Mouse (Mus musculus) cerebellum, postnatal 10 days (tissue): ENCODE data around the gene Rfxank.

Source experiments
- DNase-seq, 2 experiments: peaks; one replicate each; pipeline ENCODE4 v3.0.0; 2021; ENCODE audit warnings: mixed read lengths in 2 of 2

Gene Rfxank

GRCm38 (mm10) chr8:70147678-70148607 lies 9.0 kb upstream of the Rfxank start:
- DNase-seq: no peak

DNA sequence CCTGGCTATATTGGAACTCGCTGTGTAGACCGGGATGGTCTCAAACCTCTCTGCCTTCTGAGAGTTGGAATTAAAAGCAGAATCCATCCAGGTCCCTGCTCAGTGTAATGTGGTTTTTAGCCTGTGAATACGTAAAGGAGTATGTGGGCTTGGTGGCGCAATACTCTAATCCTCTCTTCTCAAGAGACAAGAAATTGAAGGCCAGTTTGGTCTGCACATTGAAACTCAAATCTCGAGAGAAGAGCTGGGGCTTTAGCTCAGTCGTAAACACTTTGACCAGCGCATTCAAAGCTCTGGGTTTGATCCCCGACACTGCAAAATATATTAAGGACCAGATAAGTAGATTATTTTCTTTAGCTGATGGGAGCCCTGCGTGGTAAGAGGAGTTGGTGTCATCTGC lies 1.0 kb upstream of the Rfxank start:
- DNase-seq: no peak

GRCm38 (mm10) chr8:70137890-70138289 lies 1.1 kb downstream of the Rfxank start:
- DNase-seq: no peak

GRCm38 (mm10) chr8:70136591-70136990 lies 2.4 kb downstream of the Rfxank start:
- no peak for DNase-seq

DNA sequence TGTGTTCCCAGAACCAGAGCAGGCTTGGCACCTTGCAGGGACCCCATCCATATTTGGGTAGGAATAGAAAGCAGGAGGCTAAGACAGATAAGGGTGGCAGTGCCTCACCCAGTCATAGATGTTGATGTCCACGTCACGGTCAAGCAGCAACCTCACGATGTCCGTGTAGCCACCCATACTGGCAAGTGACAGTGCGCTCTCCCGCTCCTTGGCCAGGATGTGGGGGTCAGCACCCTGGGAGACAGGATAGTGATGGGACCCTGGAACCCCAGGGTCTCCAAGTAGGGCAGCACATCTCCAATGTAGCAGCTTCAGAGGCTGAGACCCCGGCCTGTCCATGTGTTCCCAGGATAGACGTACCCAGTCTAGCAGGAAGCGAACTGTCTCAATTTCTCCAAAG lies 4.0 kb downstream of the Rfxank start:
- DNase-seq: no peak

DNA sequence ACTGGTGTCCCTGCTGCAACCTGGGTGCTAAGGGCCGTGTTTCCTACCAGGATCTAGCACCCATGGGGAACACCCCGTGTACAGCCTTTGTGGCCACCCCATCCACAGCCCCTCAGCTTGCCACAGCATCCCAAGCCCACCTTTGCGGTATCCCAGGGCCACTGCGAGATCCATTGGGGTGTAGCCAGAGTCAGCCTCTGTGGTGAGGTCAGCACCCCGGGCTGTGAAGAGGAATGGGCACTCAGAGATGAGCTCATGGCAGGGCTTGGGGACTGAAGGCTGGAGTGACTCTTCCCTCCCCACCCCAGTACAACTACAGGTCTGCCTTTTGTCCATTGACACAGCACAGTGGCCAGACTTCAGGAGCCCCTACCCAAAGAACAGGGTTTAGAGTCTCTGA lies 4.9 kb downstream of the Rfxank start:
- no peak for DNase-seq

DNA sequence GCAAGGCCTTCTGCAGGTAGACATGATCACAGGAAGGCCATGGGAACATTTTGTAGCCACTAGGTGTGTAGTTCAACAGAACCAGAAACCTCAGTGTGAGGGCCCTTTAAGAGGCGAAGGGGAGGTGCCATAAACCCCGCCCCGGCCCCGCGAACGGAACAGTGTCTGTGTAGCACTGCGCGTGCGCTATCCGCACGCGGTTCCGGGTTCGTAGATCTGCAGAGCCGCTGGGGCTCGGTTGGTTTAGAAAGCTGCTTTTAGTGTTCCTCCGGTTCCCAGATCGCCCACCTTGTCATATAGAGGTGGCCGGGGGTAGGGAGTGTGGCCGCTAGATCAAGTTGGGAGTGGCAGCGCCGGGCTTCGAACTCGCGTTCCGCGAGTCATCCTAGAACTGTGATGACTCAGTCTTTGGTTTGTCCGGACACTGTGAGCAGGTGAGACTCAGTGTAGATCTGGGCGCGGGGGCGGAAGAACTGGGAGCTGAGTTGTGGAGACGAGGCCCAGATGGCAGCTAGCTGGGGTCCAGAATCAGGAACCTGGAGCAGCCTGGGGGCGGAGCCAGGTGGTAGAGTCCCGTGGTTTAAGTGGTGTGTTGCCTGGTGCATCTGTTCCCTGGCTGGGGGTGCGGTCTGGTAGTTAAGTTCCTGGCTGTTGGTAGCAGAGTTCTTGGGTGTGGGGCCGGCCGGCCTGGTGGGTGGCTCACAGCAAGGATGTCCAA lies 7.6 kb downstream of the Rfxank start, which contains the start of gene Nr2c2ap:
TSS of gene Nr2c2ap (plus strand) at position 168 of the 718 bp plus-strand sequence.
- peak; percentile 89 to 93 for DNase-seq

DNA sequence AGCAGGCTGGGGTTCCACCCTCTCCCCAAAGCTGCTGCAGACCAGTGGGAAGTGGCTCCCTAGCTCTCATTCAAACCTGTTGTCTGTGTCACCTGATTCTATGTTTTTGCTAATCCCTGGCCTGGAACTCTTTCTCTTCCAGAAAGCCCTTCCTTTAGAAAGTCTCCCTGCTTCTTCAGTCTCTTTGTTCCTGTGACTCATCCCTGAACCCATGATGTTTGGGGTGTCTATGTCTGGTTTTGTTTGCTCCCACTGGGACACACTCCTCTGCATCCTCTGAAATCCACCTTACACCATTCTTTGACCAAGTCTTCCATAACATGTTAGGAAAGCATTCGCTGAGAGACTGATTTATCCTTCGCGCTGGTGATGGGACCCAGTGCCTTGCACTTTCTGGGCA lies 8.9 kb downstream of the Rfxank start:
- no peak for DNase-seq

DNA sequence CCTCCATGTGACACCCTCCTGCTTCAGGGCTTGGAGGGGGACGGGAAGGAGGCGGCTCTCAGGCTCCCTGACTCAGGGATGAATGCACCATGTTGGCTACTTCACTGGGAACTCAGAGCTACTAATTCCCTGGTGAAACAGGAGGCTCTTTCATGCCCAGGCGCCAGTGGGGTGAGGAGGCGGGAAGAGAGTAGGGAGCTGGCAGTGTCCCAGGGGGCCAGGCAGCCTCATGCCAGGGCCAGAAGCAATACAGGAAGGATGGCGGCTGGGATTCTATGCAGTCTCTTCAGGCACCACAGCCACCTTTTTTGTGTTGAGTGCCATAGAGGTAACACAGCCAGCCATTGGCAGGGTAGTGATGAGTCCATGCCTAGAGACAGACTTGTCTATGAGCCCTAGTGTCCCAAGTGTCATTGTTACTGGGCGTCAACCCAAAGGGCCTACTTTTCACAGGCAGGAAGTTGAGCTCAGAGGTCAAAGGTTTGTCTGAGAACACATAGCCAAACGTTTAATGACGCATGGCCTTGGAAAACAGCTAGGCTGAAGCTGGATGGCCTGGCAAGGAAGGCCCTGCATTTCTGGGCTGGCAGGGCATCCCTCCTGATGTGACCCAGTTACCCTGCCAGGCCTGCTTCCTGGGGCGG lies 9.5 kb downstream of the Rfxank start:
- peak; percentile 64 to 82 for DNase-seq

- peak; percentile 69 to 77 for DNase-seq
These were observed 10.5 kb downstream of the Rfxank start for GRCm38 (mm10) chr8:70128435-70128834.

GRCm38 (mm10) chr8:70124992-70125391 lies 14.0 kb downstream of the Rfxank start:
- DNase-seq: no peak

GRCm38 (mm10) chr8:70122863-70123262 lies 16.1 kb downstream of the Rfxank start:
- DNase-seq: peak; percentile 31 to 38

DNA sequence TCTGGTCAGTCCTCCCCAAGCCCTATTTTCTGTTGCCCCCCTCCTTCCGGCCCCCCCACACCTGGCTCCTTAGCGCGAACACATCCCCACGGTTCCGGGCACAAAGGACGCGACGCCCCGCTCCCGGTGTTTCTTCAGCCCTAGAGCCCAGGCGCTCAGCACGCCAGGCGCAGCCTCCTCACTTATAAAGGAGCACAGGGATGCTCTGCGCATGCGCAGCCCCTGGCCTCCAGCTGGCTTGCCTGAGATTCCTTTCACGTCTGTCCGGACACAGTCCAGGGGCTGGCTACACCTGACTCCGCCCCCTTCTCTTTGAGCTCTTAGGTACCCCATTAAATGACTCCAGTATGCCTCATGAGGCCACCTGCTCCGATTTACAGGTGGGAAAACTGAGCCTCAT lies 18.3 kb downstream of the Rfxank start, which contains the start of gene Ncan:
TSS of gene Ncan (minus strand) at position 207 of the 400 bp plus-strand sequence.
- DNase-seq: peak; percentile 93 to 95

DNA sequence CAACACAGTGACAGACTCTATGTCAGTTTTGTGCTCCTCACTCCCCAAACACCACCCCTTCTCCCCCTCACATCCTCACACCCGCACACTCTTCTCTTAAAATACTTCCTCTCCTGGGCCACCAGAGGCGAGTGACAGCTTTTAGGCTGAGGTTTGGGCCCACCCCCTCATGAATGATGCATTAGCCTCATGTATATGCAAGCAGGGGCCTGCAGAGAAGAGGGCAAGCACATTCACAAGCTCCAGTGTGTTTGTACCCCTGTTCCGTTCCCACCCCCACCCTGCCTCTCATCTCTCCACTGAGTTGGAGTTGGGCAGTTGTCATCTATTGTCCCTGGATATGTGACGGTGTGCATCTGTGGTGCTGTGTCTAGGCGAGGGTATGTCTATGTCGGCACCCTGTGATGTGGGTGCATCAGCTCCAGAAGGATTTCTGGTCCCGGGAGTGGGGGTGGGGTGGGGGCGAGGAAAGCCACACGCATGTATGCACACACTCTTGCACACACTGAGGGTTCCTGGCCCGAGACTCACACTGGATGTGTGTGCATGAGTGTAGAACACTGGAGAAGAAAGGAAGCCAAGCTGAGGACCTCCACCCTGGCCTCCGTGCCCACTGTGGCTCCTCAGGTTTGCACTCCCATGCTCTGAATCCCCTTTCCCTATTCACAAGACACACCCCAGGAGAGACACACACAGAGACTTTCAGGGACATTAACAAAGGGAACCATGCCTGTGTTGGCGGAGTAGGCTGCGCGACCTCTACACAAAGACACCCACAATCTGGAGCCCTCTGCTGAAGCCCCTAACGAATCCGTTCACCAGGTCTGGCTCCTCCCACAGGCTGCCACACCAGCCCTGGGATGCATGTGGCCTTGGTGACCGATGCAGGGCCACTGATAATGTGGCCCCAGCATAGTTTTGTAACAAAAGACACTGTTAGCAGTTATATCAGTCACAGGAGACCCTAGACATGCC lies 19.9 kb downstream of the Rfxank start:
- peak; percentile 59 to 63 for DNase-seq

DNA sequence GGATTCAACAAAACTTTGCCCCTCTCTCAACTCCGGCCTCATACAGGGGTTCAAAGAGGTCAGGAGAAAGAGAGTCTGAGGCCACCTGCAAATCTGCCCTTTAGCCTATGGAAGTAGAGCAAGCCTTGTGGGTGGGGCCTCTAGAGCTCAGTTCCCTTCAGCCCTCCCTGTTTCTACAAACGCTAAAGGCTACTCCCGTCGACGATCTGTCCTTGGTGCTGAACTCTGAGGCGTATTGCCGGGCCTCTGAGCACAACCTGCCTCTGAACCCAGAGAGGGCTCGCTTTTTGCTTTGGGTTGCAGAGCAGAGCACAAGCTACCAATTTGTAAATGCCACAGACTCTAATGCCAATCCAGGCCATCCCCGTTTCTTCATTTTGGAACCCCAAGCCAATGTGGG lies 21.3 kb downstream of the Rfxank start:
- no peak for DNase-seq

- DNase-seq: peak; percentile 69 to 78
These were observed 24.1 kb downstream of the Rfxank start for GRCm38 (mm10) chr8:70114892-70115291.

DNA sequence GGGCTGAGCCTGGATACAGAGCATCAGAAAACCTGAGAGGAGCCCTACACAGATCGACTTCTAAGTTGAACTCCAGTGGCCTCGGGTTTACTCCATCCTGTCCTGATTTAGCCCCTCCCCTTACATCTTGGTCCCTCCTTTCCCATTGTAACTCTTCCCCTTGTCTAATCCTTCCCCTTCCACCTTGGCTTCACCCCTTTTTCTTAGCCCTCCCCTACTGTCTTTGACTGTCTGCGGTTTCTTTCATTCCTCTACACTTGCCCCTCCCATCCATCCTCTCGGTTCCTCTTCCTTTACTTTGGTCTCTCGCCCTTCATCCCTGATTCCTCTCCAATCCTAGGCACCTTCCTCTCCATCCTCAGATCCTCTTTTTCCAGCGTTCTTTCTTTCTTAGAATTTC lies 24.5 kb downstream of the Rfxank start:
- no peak for DNase-seq

DNA sequence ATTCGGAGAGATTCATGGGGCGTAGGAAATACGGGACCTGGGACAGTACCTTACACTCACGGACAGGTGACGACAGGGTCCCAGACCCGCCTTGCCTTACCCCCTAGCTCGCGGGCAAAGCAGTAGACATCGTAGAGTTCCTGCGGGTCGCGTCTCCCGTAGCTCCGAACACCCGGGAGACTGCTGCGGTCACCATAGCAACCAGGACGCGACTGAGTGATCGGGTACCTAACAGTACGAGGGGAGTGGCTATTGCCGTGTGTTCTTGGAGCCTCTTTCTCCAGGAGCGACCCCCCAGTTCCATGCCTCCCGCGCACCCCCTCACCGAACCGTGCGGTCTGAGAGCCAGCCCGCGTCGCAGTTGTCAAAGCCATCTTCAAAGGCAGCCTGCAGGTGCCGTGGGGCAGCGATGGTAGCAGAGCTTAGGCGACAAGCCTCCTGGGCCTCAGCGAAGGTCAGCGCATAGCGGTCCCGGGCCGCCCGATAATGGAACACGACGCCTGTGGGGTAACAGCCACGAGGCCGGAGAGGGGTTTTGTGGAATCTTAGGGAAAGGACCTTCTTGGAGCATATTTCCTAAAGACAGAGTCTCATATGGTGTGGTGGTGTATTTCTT lies 26.4 kb downstream of the Rfxank start:
- no peak for DNase-seq

DNA sequence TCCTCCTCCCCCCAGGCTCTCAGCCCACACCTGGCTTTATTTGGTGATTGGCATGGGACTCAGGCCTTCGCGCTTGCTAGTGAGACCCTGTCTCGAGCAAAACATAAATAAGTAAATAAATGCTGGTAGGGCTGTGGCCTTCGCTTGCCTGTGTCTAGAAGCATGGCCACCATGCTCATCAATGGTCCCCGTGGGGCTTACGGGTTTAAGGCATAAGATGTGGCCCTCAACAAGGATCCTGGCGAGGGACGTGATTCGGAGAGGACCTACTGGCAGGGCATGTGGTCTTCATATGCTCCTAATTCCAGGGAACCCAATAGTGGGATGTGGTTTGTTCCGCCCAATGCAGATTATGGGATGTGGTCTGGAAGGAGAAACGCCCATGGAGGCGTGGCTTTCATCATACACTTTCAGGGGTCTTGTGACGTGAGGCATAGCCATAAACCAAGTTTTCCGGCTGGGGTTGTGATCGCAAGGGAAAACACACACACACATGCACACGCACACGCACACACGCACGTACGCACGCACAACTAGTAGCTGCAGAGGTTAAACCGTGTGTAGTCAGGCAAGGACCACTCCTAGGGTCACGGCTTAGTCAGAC lies 27.7 kb downstream of the Rfxank start:
- DNase-seq: no peak

DNA sequence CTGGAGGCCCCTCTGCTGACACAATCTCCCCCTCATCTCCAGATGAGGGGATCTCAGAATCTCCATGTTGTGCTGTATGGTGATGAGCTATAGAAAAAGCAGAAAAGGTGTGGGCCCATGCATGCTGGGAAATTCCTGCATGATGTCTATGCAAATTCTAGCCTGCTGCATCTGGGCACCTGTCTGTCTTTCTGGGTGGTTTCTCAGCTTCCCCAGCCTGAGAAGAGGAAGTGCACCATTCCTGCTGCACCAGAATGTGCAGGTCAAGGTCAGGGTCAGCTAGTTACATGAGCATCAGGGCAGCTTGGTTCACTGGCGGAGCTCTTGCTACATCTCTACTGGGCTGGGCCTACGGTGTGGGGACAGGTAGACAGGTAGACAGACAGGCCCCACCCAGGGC lies 28.5 kb downstream of the Rfxank start:
- DNase-seq: no peak

DNA sequence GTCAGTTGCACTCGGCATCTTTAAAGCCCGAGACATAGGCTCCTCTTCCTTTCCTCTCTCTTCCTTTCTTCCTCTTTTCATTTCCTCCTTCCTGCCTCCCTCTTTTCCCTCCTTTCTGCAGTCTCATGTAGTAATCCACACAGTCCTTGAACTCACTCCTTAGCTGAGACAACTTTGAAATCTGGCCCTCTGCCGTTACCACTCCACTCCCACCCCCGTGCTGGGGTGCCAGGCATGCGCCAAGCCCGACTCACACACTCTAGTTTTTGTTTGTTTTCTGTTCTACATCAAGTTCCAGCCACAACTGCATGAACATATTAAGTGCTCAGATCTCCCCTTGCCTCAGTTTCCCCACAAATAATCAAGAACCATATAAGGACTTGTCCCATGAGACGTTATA lies 34.0 kb downstream of the Rfxank start:
- DNase-seq: no peak
